Mouse (Mus musculus) brain, adult 2 months (tissue): Measurements from ENCODE around the gene Ccl27b.
"Not testable (repeated sequence)": the region's sequence is repeated elsewhere in the genome, so short reads cannot be mapped to it uniquely, and the experiment has no call there.

Experiments
- DNase-seq: peaks from one replicate; pipeline ENCODE4 v3.0.0; 2011; ENCODE audit warnings: low read depth, low spot score

Gene Ccl27b

GRCm38 (mm10) chr4:42654951-42655350, at the start of gene Ccl27b:
Gene Ccl27b, plus strand, starts transcription at chr4:42655251.
- not testable (repeated sequence) for DNase-seq

- DNase-seq = not testable (repeated sequence)
These were observed 43.2 kb upstream of the Ccl27b start, which contains the start of gene Gm10591 for GRCm38 (mm10) chr4:42611895-42612294. Gene Gm10591, plus strand, starts transcription at chr4:42612195.

- not testable (repeated sequence) for DNase-seq
These were observed 25.6 kb upstream of the Ccl27b start, which contains the start of gene Gm2564 for GRCm38 (mm10) chr4:42629419-42629818. Gene Gm2564, plus strand, starts transcription at chr4:42629719.

- not testable (repeated sequence) for DNase-seq
These were observed 6.7 kb downstream of the Ccl27b start, which contains the start of gene Il11ra2 for GRCm38 (mm10) chr4:42661793-42662192. Gene Il11ra2, minus strand, starts transcription at chr4:42661893.

GRCm38 (mm10) chr4:42675415-42675814, 20.4 kb downstream of the Ccl27b start:
- DNase-seq = not testable (repeated sequence)

- not testable (repeated sequence) for DNase-seq
These were observed 24.3 kb downstream of the Ccl27b start for GRCm38 (mm10) chr4:42679365-42679764.

GRCm38 (mm10) chr4:42680374-42681356, 25.6 kb downstream of the Ccl27b start:
- not testable (repeated sequence) for DNase-seq

GRCm38 (mm10) chr4:42681473-42682182, 26.6 kb downstream of the Ccl27b start:
- DNase-seq = not testable (repeated sequence)

GRCm38 (mm10) chr4:42682183-42682524, 27.1 kb downstream of the Ccl27b start:
- not testable (repeated sequence) for DNase-seq
